Mouse (Mus musculus): ENCODE data around the gene Col23a1. TPM values are rescaled to one million over a fixed set of nuclear protein-coding genes. Genes with fewer than 3 reads are reported as not detected.
A peak's percentile ranks its signal among the peaks of the same experiment; 100 is the strongest.

Col23a1 gene
- polyA plus RNA-seq, 1 experiment from 2014 or later: 8.8 TPM

DNA sequence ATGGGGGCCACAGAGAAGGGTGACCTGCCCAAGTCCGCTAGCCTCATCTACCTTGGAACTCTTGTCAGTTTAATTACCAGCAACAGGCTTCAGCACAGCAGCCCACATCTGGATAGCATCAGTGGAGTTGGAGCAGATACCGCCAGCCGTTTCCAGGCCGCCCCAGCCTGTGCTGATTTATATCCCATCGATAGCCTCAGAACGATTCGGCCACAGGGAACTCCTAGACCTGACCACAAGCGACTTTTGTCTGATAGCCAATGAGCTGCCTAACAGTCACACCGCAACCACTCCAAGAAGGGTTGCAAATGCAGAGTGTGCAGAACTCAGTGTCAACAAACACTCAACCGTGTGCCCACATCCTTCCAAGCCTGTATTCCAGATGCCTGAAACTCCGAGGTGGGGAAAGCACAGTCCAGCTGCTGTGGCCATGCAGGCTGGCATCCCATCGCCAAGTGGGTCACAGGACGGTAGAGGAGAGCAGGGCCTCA lies 179.7 kb downstream of the Col23a1 start:
- ATAC-seq (ENCODE audit: low FRiP score, low read depth): no peak
- H3K4me3 ChIP-seq: no peak overlapping the region
- no peak overlapping the region for H3K4me2 ChIP-seq
- no peaks in the 10 kb centered on the region for H3K9me3 ChIP-seq
- WGBS: 83% methylated on average over 13 of the region's 13 CpGs
- H3K4me1 ChIP-seq (replicated peaks): peaks cover 24% of the 10 kb centered on the region
- no peaks in the 10 kb centered on the region for H3K36me3 ChIP-seq
- H3K27ac ChIP-seq (replicated peaks): no peak overlapping the region
- H3K27me3 ChIP-seq: no peaks in the 10 kb centered on the region
- no peak overlapping the region for H3K9ac ChIP-seq

DNA sequence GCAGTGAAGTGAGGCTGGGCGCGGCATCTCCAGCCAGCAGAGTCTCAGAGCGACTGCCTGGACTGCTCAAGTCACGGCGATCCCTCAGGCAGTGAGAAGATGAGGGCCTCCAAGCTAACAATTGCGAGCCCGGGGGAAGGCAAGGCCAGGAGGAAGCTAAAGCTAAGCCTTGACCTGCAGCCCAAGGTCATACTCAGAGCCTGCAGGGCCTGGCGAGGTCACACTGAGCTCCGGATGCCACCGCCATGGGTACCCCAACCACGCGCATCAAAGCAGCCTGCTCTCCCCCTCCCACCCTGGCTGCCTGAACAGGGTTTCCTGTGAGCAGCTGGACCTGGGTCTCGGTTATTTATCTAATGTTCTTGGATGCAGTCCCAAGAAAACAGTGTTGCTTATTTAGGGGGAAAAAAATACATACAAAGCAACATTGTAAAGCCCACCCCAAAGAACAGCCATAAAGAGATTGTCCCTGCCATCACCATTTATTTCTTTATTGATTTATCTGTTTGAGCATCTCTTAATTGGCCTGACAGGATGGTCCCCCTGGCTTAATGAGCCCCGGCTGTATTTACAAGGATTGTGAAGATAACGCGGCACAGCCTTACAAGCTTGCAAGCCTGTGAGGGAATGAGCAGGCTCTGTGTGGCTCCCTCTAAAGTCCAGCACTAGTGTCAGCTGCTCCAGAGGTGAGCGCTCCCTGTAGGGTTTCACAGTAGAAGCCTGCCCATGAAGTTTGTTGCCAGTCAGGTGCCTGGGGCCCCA lies 180.8 kb downstream of the Col23a1 start:
- WGBS: 39% methylated on average over 17 of the region's 17 CpGs
- H3K4me2 ChIP-seq: no peak overlapping the region; the same call in 1 of the 2 replicates
- no peaks in the 10 kb centered on the region for H3K36me3 ChIP-seq
- ATAC-seq (ENCODE audit: low FRiP score, low read depth): peak; percentile 67; the same call in 1 of the 2 replicates
- H3K9me3 ChIP-seq: no peaks in the 10 kb centered on the region
- no peaks in the 10 kb centered on the region for H3K27me3 ChIP-seq
- no peak overlapping the region for H3K9ac ChIP-seq
- peaks cover 24% of the 10 kb centered on the region for H3K4me1 ChIP-seq (replicated peaks)
- no peak overlapping the region for H3K4me3 ChIP-seq
- peak overlapping the region; percentile 18; the same call in 1 of the 2 replicates for H3K27ac ChIP-seq (replicated peaks)

DNA sequence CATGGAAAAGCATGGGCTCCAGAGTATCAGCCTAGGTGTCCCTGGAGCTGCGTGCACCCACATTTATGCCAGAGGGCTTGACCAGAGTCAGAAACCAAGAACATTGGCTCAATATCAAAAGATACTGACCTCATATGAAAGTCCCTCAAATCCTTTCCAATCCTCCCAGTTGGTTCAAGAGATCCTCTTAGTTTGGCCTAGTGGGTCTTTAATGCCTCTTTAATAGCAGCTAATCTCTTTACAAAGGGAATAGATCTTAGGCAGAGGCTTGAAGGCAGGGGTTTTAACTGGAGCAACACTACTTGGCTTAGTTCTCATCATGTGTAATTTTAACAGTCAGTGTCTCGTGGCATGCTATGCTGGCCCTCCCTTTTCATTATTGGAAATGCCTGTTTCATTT lies 184.0 kb downstream of the Col23a1 start:
- Histone ChIP-seq H3K4me3 (no peak overlapping the region), H3K9ac (no peak overlapping the region)
- no peak for ATAC-seq (ENCODE audit: low FRiP score, low read depth)

DNA sequence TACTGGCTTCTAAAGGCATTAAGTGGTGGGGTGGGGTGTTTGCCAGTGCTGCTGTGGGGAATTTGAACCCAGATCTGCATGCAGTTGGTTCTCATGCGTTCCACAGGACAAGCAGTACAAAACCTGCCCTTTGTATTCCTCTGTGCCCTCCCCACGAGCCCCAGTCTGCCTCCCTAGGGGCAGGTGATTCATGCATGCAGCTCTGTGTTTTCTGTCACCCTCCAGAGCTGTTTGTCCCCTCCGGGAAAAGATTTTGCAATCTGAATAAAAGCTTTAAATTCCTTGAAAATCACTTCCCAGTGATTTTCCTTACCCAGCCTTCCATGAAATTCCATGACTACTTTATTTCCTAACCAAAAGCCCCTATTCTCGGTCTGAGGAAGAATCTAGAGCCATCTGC lies 186.8 kb downstream of the Col23a1 start:
- Histone ChIP-seq H3K9ac (no peak overlapping the region), H3K4me3 (no peak overlapping the region), H3K36me3 (no peaks in the 10 kb centered on the region), H3K4me1 (replicated peaks) (no peaks in the 10 kb centered on the region), H3K9me3 (no peaks in the 10 kb centered on the region), H3K27ac (replicated peaks) (no peak overlapping the region), H3K4me2 (no peak overlapping the region), H3K27me3 (no peaks in the 10 kb centered on the region)
- ATAC-seq (ENCODE audit: low FRiP score, low read depth): no peak
- 55% methylated on average over 4 of the region's 4 CpGs for WGBS

More for the DNA sequence above, 184.0 kb downstream of the Col23a1 start:
- Histone ChIP-seq H3K36me3 (no peaks in the 10 kb centered on the region), H3K27ac (replicated peaks) (no peak overlapping the region), H3K4me1 (replicated peaks) (peaks cover 24% of the 10 kb centered on the region), H3K9me3 (no peaks in the 10 kb centered on the region), H3K4me2 (no peak overlapping the region), H3K27me3 (no peaks in the 10 kb centered on the region)
- WGBS: 82% methylated on average over 2 of the region's 2 CpGs

DNA sequence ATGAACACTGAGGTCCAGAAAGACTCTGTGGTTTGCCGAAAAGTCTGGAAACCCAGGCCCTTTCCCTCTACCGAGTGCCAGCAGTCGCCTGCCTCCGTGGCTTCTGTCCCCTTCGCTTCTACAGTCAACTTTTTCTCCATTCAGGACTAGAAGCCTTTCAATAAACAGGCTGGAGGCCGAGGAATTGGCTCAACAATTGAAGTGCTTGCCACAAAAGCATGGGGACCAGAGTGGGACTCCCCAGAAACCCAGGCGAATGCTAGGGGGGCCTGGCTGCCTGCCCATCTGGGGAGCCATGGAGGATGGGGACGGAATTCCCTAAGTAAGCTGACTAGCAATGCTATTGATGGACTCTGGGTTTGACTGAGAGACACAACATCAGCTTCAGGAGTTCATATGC lies 187.9 kb downstream of the Col23a1 start:
- Histone ChIP-seq H3K9ac (no peak overlapping the region), H3K4me3 (no peak overlapping the region), H3K9me3 (no peaks in the 10 kb centered on the region), H3K4me1 (replicated peaks) (no peaks in the 10 kb centered on the region), H3K27ac (replicated peaks) (peak overlapping the region; percentile 46; the same call in 1 of the 2 replicates), H3K27me3 (no peaks in the 10 kb centered on the region), H3K4me2 (no peak overlapping the region), H3K36me3 (no peaks in the 10 kb centered on the region)
- no peak for ATAC-seq (ENCODE audit: low FRiP score, low read depth)
- 62% methylated on average over 8 of the region's 8 CpGs for WGBS

DNA sequence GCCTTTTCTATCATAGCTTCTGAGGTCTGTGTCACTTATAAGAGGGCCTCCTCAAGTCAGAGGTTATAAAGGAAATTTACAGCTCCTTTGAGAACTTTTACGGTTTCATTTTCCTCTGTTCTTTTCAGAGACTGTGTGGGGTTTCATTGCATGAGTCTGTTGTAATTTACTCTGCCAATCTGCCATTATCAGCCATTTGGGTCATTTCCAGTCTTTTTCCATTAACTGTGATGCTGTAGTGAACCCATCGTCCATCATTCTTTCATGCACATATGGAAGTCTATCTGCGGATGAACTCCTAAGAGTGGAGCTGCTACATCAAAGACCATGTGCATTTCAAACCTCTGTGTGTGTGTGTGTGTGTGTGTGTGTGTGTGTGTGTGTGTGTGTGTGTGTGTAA lies 192.5 kb downstream of the Col23a1 start:
- ATAC-seq (ENCODE audit: low FRiP score, low read depth): no peak
- Histone ChIP-seq H3K27ac (replicated peaks) (no peak overlapping the region), H3K4me1 (replicated peaks) (no peaks in the 10 kb centered on the region), H3K36me3 (no peaks in the 10 kb centered on the region), H3K9ac (no peak overlapping the region), H3K4me3 (no peak overlapping the region), H3K27me3 (no peaks in the 10 kb centered on the region), H3K9me3 (no peaks in the 10 kb centered on the region), H3K4me2 (no peak overlapping the region)
- 62% methylated on average over 3 of the region's 3 CpGs for WGBS

DNA sequence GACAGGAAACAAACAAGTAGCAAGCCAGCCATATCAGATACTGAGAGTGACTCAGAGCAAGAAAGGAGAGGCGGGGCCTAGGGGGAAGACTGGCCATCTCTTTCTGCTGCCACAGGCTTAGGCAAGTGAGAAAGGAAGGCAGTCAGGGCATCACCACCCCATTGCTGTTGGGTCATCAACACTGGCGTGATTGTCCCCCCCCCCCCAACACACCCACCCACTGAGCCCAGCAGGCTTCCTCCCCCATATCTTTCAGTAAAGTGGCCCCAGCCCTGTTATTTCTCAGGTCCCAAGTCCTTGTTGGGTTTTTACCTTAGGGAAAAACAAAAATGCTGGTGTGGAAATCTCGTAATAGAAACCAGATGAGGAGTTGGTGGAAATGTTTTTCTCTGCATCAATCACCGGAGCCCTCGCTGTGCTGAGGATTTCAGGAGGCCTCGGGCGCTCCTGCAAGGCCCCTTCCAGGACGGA lies 195.4 kb downstream of the Col23a1 start:
- Histone ChIP-seq H3K27ac (replicated peaks) (no peak overlapping the region), H3K27me3 (no peaks in the 10 kb centered on the region), H3K4me3 (no peak overlapping the region), H3K9ac (no peak overlapping the region), H3K4me2 (no peak overlapping the region), H3K4me1 (replicated peaks) (0 out of 2 replicates have a peak, but pooled peaks cover 3% of the 10 kb centered on the region), H3K9me3 (no peaks in the 10 kb centered on the region), H3K36me3 (no peaks in the 10 kb centered on the region)
- ATAC-seq (ENCODE audit: low FRiP score, low read depth): no peak
- WGBS: 75% methylated on average over 8 of the region's 8 CpGs

DNA sequence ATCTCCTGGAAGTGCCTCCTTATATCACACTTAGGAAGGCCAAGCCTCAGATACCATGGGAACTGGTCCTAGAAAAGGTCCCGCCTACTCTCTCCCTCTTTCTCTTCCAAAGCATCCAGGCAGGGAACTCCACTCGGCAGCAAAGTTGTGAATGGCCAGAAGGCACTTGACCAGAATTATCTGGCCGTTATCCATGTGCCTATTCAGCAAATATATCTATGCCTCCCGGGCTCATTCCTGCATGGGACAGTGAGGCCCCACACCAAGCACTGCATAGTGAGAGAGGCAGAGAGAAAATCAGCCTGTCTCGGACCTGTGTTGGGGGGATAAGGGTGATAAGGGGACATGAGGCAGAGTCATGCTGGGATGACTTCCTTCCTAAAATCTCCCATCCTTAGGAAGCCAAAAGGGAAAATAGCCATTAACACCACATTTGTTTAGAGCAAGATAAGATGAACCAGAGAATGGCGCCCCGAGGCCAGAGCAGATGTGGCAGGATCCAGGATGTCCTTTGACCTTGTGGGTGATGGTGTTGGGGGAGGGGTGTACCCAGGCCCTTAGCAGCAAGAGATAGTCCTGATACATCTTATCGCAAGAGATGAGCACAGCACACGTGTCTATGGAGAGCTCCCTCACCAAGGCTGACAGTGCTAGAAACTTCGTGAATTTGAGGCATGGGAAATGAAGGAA lies 196.2 kb downstream of the Col23a1 start:
- H3K9ac ChIP-seq: no peak overlapping the region
- WGBS: 75% methylated on average over 10 of the region's 10 CpGs
- no peak overlapping the region for H3K4me2 ChIP-seq
- no peak overlapping the region for H3K4me3 ChIP-seq
- H3K27me3 ChIP-seq: no peaks in the 10 kb centered on the region
- no peaks in the 10 kb centered on the region for H3K9me3 ChIP-seq
- H3K4me1 ChIP-seq (replicated peaks): 0 out of 2 replicates have a peak, but pooled peaks cover 3% of the 10 kb centered on the region
- H3K36me3 ChIP-seq: no peaks in the 10 kb centered on the region
- no peak for ATAC-seq (ENCODE audit: low FRiP score, low read depth)
- no peak overlapping the region for H3K27ac ChIP-seq (replicated peaks)

DNA sequence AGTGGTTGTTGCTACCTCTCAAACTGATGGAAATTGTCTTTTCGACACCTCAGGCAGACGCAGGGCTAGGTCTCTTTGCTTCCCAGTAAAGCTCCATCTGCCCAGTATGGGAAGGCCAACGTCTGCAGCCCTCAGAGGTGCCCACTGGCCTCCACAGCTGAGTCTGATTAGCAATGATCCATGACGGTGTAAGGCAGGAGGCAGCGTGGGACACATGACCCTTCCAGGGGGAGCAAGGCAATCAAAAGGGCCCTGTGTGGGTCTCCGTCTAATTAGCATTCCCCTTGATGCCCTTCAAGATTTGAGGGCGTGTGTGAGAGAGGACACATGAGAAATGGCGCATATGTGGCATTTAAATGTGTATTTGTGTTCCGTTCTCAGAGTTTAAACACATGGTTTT lies 199.1 kb downstream of the Col23a1 start:
- H3K27me3 ChIP-seq: no peaks in the 10 kb centered on the region
- no peaks in the 10 kb centered on the region for H3K36me3 ChIP-seq
- ATAC-seq (ENCODE audit: low FRiP score, low read depth): no peak
- no peak overlapping the region for H3K27ac ChIP-seq (replicated peaks)
- 38% methylated on average over 9 of the region's 9 CpGs for WGBS
- no peak overlapping the region for H3K9ac ChIP-seq
- H3K9me3 ChIP-seq: no peaks in the 10 kb centered on the region
- 0 out of 2 replicates have a peak, but pooled peaks cover 3% of the 10 kb centered on the region for H3K4me1 ChIP-seq (replicated peaks)
- H3K4me3 ChIP-seq: no peak overlapping the region
- no peak overlapping the region for H3K4me2 ChIP-seq

DNA sequence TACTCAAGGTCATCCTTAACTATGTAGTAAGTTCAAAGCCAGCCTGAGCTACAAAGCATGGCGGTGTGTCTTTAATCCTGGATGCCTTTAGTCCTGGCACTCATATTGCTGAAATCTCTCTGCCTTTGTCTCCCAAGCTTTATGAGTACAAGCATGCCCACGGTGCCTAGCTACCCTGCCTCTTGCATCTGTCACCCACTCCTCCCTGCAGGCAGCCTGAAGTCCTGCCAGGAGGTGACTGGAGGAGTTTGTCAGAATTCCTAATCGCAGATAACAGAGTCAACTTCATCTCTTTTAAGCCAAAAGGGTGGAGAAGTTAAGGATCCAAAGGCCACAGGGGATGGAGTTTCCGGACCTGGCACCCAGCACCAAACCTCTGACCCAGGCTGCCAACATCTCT lies 203.7 kb downstream of the Col23a1 start:
- Histone ChIP-seq H3K4me2 (no peak overlapping the region), H3K4me1 (replicated peaks) (no peaks in the 10 kb centered on the region), H3K9ac (no peak overlapping the region), H3K9me3 (no peaks in the 10 kb centered on the region), H3K4me3 (no peak overlapping the region), H3K36me3 (no peaks in the 10 kb centered on the region), H3K27me3 (no peaks in the 10 kb centered on the region), H3K27ac (replicated peaks) (no peak overlapping the region)
- ATAC-seq (ENCODE audit: low FRiP score, low read depth): no peak
- WGBS: 83% methylated on average over 4 of the region's 4 CpGs

DNA sequence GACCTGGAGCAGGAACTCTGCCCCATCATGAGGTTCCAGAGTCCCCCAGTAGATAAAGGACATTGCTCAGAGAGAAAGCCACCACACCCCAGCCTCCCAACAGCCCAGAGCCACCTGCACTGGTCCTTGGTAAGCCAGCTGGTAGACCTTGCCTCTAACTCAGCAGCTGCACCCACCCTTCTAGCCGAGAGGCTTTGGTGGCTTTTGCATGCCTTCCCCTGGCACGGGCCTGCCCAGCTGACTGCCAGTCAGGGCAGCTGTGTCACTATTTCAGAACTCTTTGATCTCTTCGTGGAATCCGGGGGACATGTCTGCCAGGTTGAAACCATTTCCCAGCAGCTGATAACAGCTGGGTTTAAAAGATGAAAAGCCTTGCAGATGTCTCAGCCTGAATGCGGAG lies 204.5 kb downstream of the Col23a1 start:
- no peaks in the 10 kb centered on the region for H3K27me3 ChIP-seq
- ATAC-seq (ENCODE audit: low FRiP score, low read depth): no peak
- no peak overlapping the region for H3K4me2 ChIP-seq
- H3K27ac ChIP-seq (replicated peaks): no peak overlapping the region
- H3K9ac ChIP-seq: no peak overlapping the region
- WGBS: 74% methylated on average over 5 of the region's 5 CpGs
- no peaks in the 10 kb centered on the region for H3K9me3 ChIP-seq
- no peaks in the 10 kb centered on the region for H3K4me1 ChIP-seq (replicated peaks)
- no peaks in the 10 kb centered on the region for H3K36me3 ChIP-seq
- H3K4me3 ChIP-seq: no peak overlapping the region

DNA sequence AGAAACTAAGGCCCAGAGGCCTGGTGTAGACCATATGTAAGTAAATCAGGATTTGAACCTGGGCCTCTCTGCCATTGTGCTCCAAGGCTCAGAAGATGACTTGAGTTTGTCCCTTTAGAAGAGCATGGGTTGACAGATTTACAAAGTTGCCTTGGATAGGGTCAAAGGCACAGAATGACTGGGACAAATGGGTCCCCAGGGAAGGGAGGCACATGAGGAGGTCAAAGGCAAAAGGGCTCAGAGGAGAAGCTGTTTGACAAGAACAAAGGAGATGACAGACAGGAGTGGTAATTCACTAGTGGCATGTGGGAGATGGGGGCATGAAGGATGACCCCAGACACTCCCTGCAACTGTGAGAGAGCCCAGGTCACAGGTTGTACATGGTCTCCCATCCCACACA lies 210.1 kb downstream of the Col23a1 start:
- Histone ChIP-seq H3K27me3 (no peaks in the 10 kb centered on the region), H3K36me3 (no peaks in the 10 kb centered on the region), H3K4me2 (no peak overlapping the region), H3K4me1 (replicated peaks) (no peaks in the 10 kb centered on the region), H3K4me3 (no peak overlapping the region), H3K9ac (no peak overlapping the region), H3K9me3 (no peaks in the 10 kb centered on the region), H3K27ac (replicated peaks) (no peak overlapping the region)
- ATAC-seq (ENCODE audit: low FRiP score, low read depth): no peak

Data from hindbrain, embryonic 15.5 days (tissue).